Mouse (Mus musculus) adrenal gland, adult 18-20 months (tissue): Measurements from ENCODE around the gene Col4a3bp. TPM values are rescaled to one million over a fixed set of nuclear protein-coding genes. Genes with fewer than 3 reads are reported as not detected.

Source experiments
- DNase-seq, 2 experiments: peaks; one replicate each; pipeline ENCODE4 v3.0.0; 2021 to 2022; ENCODE audit warnings: low spot score in 2 of 2
- long read RNA-seq, 2 experiments: library from polyadenylated mRNA; stranded (forward); transcript quantifications; one replicate each; pipeline ENCODE4 v2.0.0; 2021
- total RNA-seq, 2 experiments: library from RNA; stranded (reverse); gene quantifications; 1 replicate in 1 of 2; 2 replicates in 1 of 2; pipeline ENCODE4 v1.2.3; 2021

Gene Col4a3bp
- total RNA-seq: 100 to 1,000 TPM in 1 of 2 experiments, 10 to 100 TPM in 1; 72.4 to 112 TPM
- long read RNA-seq, experiment 1, full-length matches to known transcripts: 13 of 19 reads
- long read RNA-seq, experiment 1, partial matches to known transcripts: 3 of 19 reads
- long read RNA-seq, experiment 1, other reads (novel, unspliced or antisense): 3 of 19 reads
- long read RNA-seq, experiment 2, full-length matches to known transcripts: 59 of 79 reads
- long read RNA-seq, experiment 2, partial matches to known transcripts: 11 of 79 reads
- long read RNA-seq, experiment 2, other reads (novel, unspliced or antisense): 9 of 79 reads

DNA sequence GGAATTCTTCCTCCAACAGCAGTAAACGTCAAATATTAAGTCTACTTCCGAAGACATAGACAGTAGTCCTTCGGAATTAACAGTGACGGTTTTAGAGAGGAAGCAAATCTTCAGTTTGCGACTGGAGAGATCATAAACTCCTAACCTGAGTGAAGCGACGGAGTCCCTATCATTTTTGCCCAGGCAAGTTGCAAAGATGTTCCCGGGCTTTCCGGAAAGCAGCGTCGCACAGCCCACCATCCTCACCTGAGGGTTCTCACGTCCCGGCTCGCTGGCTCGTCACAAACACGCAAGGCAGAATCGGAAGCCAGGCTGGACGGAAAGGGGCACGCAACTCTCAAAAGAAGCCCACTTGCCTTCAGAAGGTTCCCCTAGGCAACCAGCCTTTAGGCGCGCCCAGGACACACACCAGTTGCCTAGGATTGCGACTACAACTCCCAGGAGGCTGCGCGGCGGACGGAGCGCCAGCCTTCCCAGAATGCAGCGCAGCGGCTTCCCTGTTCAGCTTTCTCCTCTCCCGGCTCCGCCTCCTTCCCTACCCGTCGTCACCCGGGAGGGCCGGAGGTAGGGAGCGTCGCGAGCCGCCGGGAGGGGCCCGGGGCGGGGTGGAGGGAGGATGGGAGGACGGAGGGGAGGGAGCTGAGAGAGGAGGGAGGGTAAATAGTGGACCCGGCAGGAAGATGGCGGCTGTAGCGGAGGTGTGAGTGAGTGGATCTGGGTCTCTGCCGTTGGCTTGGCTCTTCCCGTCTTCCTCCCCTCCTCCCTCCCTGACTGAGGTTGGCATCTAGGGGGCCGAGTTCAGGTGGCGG, at the start of gene Col4a3bp, which contains the start of gene Polk:
TSS of gene Col4a3bp (plus strand) at position 538 of the 809 bp plus-strand sequence.
TSS of gene Polk (minus strand) at position 499 of the 809 bp plus-strand sequence.
- DNase-seq: peak; percentile 90 to 92

DNA sequence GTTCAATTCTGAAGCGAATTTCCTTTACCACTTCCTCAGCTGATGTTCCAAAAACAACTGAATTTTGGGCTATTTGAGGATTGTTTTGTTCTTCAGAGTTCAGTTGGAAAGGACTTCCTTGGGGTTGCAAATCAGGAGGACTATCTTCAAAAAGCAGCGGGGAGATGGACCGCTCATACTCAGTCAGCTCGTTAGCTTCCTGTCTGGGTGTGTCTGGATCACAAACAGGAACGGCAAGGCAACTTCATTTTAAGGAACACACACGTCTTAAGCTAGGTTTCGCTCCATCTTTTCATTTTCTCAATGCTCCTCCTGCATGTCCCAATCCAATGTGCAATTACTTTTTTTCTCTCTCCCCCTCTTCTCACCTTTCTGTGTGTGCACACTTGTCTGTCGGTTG, 45.8 kb upstream of the Col4a3bp start:
- DNase-seq: no peak

DNA sequence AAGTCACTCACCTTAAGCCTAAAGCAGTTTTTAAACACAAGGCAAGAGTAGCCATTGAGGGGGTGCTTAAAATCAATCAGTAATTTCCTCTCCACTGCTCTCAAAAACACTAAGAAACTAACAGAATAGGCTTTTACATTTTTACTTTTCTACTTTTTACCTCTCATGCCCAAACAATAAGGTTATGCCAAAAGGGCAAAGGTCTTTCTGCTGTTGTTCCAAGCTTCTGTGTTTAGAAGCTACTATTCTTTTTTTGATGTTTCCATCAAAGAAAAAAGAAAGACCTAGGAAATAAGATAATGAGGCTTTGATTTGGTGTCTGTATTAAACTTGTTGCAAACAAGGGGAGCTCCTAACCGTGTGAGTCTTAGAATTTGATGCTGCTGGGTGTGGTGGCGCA, 42.5 kb upstream of the Col4a3bp start:
- DNase-seq: no peak

DNA sequence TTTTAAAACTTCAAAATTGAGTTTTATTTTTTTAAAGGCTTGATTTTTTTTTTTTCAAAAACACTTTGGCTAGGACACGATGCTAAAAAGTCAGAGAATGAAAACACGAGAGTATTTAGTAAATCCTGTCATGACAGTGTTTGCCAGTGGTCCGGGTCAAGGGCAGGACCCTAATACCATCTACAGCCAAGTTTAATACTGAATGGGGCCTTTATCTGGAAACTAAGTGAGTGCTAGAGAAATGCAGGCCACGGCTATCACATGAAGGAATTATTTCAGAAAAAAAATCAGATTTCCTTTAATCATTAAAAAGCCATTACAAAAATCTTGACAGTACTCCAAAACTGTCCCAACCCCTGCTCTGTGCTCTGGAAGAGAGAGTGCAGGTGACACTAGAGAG, 36.8 kb upstream of the Col4a3bp start:
- DNase-seq: no peak

DNA sequence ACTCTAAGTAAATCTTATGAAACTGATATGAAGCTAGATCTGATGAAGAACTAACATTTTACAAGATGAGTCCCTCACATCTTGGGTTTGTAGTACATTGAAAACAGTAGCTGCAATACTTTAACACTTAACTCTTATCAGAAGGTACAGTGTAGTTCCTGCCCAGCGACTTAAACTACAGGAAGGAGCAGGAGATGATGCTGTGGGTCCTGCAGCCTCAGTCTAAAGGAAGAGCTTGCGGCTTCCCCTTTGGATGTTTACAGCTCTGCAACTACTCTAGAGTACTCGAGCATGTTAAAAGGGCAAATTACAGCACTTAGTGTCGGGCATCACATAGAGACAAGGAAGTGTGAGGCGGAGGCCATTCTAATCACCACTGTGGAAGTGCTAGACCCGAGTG, 36.1 kb upstream of the Col4a3bp start:
- no peak for DNase-seq

DNA sequence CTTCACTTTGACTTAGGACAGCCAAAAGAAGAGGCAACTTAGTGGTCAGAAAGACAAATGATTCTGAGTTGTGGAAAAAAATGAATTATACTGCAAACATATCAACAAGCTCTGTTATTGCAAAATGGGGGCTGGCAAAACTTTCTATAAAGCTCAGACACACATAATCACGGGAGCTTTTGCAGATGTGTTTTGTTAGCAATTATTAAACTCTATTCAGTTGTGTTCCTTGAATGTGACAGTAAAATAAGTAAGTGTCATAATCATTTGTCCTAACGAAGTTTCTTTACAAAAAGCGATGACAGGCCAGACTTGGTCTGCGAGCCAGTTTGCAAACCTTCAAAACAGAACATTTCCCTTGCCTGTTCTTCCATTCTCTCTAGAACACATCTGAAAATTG, 34.9 kb upstream of the Col4a3bp start:
- no peak for DNase-seq

DNA sequence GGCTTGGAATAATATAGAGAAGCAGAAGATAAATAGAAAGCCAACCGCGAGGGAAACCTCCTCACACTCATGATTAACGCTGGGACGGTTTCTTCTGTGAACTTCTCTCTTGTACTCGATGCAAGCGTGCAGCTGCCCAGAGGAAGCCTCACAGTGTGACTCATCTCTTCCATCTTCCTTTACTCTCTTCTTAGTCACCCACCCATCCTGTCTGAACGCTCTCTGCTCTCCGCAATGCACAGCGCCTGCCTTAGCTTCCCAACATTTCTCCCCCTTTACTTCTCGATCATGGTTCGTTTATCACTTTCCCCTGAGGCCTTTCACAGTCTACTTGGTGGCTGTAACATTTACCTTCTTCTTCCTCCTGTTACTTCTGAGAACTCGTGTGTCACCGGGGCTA, 31.8 kb upstream of the Col4a3bp start:
- peak in 1 of 2 experiments; percentile 25 for DNase-seq

DNA sequence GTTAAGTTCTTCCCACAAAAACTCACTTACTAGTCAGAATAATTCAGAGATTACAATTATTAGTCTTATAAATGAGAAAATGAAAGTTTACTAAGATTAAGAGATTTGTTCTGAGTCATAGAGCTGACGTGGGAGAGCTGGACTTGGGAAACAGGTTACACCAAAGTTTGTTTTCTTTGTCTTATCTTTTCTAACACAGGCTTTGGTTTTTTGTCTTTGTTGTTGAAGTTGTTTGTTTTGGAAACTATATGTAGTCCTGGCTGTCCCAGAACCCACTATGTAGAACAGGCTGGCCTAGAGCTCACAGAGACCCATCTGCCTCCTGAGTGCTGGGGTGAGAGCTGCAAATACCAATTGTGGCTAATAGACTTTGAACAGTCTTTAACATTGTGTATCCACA, 31.2 kb upstream of the Col4a3bp start:
- no peak for DNase-seq

DNA sequence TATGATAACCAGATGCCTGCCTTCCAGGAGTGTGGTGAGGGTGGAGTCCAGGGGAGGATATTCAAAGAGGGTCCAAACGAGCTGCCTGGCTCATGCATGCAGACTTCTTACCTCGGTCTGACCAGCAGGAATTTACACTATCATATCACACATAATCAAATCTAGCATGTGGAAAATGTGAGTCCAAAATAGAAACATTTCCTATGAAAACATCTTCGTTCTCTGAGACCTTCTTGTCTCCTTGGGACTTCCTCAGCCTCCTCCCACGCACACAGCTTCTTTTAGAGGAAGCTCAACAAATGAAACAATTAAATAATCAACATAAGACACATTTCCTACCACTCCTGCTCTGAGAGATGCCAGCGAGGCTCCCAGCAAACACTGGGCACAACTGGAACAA, 30.5 kb upstream of the Col4a3bp start:
- no peak for DNase-seq

DNA sequence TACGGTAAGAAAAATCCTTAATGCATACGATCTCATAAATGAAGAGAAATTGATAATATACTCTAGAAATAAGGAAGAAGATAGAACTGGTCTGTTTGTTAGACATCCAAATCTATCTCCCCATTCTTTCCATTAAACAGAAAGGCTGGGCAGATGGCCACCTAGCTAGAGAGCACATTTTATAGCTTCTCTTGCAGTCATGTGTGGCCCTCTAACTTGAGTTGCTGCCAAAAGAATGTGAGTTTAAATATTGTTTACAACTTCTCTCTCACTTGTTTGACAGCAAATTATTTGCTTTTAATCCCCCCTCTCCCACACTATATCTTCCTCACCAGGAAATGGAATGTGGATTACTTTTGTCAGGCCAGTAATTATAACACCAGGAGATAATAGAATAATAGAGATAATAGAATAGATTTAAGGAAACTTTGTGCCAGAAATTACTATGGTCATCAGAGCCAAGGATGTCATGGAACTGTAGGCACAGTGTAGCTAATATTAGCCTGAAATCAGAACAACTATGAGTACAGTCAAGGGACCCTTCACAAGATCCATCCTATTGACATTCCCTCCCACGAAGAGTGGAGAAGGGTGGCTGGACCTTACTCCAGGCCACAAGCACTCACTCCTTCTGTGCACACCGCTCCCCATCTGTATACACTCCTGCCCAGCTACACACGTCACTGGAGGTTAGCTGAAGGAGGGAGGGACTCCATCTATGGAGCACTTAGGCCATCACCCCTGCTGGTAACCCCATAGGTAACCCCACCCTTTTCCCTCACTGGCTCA, 28.1 kb upstream of the Col4a3bp start:
- no peak for DNase-seq

DNA sequence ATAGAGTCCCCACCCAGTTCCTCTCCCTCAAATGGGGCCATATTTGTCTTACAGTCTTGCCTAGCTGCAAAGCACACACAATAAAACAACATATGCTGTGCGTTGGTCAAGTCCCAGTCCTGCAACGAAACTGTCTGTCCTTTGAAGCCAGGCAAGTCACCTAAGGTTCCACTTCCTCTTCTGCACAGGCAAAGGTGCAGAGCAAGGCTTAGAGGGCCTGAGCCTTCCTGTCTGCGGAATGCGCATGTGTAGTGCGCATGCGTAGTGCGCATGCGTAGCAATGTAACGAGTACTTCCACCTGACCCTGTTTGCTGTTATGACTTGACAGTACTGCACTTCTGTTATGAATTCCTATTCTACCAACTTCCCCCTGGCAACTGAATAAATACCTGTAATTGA, 26.2 kb upstream of the Col4a3bp start:
- DNase-seq: no peak

DNA sequence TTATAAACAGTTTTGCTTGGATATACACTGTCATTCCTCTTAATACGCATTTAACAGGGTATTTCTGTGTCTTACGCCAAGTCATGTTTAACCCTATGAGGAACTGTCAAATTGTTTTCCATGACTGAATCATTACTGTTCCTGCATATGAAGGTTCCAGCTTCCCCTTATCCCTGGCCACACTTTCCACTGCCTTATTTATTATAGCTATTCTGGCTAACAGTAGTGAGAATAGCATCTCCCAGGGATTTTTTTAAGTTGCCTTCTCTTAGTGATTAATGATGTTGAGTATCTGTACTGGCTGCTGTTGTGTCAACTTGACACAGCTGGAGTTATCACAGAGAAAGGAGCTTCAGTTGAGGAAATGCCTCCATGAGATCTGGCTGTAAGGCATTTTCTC, 25.1 kb upstream of the Col4a3bp start:
- DNase-seq: no peak

DNA sequence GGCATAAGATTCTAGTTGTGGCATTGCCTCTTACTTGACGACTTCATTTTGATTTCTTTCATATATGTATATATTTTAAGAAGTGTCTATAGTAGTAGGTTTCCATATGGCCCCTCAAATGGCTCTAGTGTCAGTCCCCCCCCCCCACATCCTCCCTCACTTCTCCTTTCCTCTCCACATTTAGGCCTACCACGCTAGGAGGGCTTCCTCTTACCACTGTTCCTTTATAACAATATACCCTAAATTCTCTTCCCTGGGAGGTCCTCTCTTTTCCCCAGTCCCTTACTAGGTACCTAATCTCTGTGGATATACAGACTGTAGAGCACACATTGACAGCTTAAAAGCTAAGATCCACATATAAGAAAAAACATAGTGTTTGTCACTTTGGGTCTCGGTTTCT, 21.1 kb upstream of the Col4a3bp start:
- no peak for DNase-seq

DNA sequence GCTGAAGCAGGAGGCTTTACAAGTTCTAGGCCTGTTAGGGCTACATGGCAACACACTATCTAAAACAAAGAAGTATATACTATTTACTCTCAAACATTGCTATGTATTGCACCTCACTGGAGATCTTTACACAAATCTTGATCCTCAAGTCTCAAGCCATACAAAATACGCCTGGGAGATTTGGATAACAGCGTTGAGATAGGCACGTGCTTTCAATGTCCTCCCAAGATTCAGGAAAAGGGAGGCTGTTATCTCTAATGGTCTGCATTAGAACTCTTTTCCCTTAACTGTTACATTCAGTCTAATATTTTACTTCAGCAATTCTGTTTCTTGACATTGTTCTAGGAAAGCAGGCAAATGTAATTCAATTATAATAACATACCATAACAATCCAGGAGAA, 15.4 kb upstream of the Col4a3bp start:
- DNase-seq: no peak

DNA sequence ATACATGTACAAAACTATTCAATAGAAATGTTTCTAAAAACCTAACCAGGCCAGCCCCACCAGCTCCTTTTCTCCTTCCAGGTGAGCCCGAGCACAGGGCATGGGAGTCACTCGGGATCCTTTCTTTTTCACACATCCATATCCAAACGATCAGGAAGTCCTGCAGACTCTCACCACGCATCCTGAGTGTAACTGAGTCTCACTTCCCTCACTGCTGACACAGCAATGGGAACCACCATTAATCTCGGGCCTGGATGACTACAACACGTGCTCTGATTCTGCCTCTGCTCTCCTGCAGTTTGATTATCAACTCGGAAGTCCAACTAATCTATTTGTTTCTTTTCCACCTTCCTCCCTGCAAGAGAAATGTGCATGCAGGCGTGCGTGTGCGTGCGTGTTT, 14.6 kb upstream of the Col4a3bp start:
- no peak for DNase-seq

DNA sequence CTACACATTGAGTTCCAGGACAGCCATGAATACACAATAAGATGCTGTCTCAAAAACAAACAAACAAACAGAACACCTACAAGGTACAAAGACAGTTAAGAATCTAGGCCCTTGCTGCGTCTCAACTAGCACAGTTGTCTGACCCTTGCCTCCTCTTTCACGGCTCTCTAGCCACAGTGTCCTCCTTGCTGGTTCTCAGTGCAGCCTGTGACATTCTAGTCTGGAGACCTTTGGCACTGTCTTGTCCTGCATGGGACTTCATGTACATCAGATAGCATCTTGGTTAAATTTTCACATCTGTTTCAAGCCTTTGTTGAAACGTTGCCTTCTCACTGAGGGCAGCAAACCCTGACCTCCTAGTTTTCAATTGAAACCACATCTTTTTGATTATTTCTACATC, 13.6 kb upstream of the Col4a3bp start:
- no peak for DNase-seq

DNA sequence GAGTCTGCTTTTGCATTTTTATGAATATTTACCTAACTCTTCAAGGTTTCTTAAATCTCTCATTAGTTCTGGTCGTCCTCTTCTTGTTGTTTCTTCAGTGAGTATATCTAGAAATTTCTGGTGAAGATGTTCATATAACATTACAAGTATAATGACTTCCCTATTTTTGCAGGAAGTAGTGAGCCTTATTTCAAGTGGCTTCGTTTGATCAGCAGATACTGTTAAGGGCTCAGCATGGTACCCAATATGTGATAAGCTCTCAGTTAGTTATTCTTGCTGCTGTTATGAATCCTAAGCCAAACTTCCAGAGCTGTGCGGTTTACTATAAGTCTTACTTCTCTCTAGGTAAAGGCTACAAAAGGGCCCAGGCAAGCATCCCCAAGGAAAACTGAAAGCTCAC, 12.9 kb upstream of the Col4a3bp start:
- DNase-seq: no peak

DNA sequence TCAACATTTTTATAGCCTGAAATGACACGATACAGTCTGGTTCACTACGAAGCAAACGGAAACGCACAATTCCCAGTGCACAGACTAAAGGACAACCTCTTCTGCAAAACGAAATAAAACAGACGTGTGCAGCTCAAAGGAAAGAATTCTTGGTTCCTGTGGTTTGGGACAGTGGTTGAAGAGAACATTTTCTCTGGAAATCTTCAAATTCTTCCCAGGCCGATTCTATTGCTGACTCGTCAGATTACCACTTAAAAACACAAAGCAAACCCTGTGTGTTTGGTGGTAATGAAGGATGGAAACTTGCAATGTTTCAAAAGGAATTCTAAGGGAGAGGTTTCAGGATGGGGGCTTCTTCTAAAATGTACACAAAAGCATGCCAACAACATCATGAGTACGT, 12.4 kb upstream of the Col4a3bp start:
- no peak for DNase-seq

DNA sequence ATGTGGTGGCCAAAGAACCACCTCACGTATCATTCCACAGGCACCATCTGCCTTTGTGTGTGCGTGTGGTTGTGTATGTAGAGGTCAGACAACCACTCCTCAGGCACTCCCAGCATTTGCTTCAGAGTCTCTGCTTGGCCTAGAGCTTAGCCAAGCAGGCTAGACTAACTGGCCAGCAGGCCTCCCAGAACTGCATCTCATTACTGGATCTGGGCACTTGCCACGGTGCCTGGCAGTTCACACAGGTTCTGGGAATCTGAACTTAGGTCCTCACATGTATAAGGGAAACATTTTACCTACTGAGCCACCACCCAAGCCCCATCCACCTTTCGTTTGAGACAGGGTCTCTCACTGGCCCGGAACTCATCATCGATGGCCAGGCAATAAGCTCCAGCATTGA, 10.2 kb upstream of the Col4a3bp start:
- no peak for DNase-seq

DNA sequence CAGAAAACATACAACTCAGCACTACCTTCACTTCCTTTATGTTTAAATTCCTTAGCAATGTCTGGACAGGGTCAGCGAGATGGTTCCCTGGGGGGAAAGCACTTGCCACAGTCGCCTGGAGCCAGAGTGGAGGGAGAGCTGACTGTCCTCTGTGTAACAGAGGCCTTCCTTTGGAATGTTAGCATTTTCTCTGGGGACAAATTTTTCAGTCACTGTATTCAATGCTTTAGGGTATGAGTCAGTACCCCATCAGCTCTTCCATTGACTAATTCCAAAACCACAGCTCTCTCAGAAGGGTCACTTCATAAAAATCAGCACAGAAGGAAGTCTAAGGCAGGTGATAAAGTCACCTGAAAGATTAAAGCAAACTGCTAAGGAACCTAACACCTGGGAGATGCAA, 8.7 kb upstream of the Col4a3bp start:
- DNase-seq: no peak

DNA sequence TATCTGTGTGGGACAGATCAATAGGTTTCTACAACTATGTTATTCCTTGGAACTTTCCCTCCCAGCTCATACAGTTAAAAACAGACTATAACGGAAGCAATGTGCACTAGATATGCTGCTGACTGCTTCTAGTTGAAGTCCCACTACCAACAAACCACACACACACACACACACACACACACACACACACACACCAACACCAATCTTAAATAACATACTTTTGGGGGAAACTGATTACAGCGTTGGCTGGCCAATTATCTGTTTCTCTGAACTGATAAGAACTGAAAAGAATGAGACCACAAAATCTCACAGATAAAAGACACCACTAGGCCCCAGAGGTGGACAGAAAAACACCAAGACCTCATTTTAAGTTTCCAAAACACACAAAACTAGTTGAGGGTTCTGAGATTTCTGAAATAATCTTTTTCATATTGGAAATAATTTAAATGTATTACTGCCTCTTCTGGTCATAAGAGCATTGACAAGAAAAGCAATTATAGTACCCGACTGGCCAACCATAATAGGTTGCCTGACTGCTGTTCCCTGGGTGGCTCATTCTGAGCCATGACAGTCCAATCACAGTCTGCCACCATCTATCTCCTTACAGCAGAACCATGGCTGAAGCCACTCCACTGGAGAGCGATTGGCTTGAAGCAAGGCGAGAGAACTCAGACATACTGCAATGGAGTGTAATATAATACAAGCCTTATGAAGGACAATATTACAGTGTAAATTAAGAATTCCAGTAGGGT, 5.4 kb upstream of the Col4a3bp start:
- DNase-seq: peak in 1 of 2 experiments; percentile 1
